Mouse (Mus musculus): ENCODE measurements around the gene Cd24a. TPM values are rescaled to one million over a fixed set of nuclear protein-coding genes. Genes with fewer than 3 reads are reported as not detected.
A peak's percentile ranks its signal among the peaks of the same experiment; 100 is the strongest.

The Cd24a gene
- 6,032 and 6,430 TPM in 2 replicates for total RNA-seq (2015; ENCODE audit: low replicate concordance)
- total RNA-seq (2017; ENCODE audit: low replicate concordance): 6,106 and 7,183 TPM in 2 replicates

DNA sequence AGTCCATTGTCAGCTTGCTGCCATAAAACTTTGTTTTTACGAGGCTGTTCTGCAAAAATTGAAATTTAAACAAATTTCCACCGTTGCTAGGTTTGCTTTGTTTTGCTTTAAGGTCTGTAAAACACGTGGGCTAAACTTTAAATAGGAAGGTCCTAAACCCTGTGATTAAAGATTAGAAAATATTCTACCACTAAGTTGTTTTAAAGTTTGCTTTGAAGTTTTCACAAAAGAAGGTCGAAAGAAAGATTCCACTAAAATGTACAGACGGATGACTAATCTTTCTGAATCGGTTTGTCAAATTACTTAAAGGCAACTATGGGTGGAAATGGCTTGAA lies at the start of gene Cd24a:
Gene Cd24a, plus strand, starts transcription at position 288 of the 335 bp plus-strand sequence.
- ATAC-seq (replicated peaks; ENCODE audit: low FRiP score, poor library complexity, severe bottlenecking): no peak

DNA sequence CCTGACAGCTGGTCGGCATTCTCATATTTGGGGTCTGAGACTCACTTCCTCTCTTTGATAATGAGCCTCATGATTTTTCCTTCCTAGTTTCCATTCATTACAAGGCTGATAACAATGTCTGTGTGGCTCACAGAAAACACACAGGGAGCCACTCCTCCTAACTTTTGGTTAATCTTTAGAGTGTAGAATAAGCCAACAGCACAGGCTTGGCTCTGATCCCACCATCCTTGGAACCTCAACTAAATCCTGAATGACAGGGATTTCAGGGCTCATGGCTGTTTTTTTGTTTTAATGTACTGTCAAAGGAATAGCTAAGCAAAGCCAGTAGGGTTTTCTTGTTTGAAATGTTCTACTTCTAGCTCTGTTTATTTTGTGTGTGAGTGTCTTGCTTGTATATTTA lies 43.7 kb upstream of the Cd24a start:
- no peak for ATAC-seq (replicated peaks; ENCODE audit: low FRiP score, poor library complexity, severe bottlenecking)

DNA sequence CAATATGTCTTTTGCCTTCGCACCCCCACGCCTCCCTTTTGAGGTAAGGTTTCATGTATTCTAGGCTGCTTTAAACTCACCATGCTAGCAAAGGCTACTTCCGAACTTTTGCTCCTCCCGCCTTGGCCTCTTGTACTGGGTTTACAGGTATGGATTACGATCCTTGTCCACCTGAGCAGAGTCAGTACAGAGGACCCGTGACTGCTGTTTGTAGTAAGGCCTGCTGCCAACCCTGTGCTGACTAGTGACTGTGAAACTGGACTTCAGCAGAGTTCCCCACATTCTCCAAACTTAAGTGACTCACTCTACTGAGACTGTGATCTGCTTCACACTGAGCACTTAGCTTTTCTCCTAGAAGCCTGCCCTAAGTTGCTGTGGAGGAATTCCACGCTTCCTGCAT lies 40.4 kb upstream of the Cd24a start:
- no peak for ATAC-seq (replicated peaks; ENCODE audit: low FRiP score, poor library complexity, severe bottlenecking)

DNA sequence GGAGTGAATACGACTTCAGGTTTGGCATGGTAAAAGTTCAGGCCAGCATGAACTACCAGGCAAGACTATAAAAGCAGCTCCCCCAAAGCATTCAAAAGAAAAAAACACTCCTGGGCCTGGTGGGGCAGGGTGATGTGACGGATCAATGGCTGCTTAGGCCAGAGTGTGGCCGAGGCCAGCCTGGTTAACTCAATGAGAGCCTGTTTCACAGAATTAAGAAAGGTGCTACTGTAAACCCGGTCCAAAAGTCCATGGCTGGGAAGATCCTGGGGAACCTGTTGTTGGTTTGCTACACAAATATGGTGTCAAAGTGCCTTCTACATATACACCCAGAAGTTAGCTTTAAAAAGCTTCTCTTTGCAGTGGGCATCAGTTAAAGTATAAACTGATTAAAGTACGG lies 39.3 kb upstream of the Cd24a start:
- no peak for ATAC-seq (replicated peaks; ENCODE audit: low FRiP score, poor library complexity, severe bottlenecking)

DNA sequence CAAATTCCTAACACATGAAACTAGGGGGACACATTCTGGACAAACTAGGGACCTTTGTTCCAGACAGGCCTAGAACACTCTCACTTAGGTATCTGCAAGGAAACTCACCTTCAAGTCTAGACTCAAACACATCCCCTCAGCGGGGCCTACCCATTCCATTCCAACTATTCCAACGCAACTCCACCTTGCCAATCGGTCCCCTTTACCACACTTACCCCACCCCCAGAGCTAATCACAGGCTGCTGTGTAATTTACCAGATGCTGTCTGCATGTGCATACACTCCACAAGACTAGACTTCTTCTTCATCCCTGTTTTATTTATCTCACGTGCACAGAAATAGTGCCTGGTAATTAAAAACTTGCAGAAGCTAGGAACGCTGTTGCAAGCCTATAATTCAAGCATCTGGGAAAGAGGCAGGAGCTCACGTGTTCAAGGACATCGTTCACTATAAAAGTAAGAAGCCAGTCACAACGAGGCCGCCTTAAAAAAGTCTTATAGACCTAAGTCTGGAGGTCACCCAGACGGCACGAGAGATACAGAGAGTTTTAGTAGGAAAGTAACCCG lies 38.3 kb upstream of the Cd24a start:
- no peak for ATAC-seq (replicated peaks; ENCODE audit: low FRiP score, poor library complexity, severe bottlenecking)

DNA sequence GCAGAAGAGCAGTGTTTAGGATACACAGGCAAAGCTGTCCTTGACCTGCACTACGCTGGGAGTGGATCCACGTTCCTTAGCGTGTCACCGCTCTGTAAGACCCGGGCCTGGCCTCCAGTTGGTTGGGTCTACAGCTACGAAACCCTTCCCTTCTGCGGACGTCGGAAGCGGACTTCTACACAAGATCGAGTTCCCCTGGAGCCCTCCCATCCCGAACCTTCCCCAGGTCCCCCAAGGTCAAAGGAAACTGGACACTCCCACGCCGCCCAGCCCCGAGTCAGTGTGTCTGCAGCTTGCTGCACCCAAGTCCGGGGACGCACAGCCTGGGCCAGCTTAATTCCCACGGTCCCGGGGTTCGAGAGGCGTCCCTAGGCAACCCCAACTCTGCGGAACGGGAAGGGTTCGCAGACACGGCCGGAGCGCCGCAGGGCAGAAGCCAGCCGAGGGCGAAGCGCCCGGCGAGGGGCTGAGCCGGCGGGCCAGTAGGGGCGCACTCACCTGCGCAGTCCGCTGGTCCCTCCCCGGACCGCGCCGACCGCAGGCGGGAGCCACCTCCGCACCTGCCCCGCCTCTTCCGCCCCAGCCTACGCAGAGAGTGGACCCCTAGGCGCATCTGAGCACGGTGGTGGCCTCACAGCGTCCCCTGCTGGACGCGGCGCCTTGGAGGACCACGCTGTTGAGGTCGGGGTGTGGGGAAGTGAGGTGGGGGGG lies 37.5 kb upstream of the Cd24a start, which contains the start of gene 1700021F05Rik:
Gene 1700021F05Rik, minus strand, starts transcription at position 553 of the 711 bp plus-strand sequence.
- peak; percentile 98 for ATAC-seq (replicated peaks; ENCODE audit: low FRiP score, poor library complexity, severe bottlenecking)

DNA sequence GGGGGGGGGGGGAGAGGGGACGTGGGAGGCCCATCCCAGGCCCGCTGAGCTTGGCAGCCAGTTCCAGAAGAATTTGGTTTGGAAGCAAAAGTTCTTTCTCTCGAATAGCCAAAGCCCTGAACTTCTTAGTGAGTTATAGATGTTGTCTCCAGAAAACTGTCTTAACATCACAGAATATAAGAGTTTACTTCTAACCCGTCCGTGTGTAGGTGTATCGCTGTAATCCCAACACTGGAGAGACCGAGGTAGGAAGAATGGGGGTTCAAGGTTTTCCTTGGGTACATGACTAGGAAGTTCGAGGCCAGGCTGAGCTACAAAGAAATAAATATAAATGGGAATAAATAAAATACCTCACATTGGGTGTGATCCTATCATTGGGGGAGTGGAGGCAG lies 36.9 kb upstream of the Cd24a start:
- ATAC-seq (replicated peaks; ENCODE audit: low FRiP score, poor library complexity, severe bottlenecking): no peak

DNA sequence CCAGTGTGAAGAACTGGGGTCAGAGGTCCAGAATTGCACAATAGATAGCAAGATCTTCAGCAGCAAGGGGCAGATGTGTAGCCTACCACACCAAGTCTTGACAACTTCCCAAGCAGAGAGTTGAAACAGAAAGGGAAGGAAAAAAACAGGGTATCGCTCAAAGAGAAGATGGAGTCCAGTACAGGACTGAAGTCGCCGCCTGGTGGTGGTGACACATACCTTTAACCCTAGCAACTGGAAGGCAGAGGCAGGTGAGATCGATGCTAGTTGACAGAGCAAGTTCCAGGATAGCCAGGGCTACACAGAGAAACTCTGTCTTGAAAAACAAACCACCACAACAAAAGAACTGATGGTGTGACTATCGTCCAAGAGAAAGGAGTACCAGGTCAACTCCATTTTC lies 28.7 kb upstream of the Cd24a start:
- no peak for ATAC-seq (replicated peaks; ENCODE audit: low FRiP score, poor library complexity, severe bottlenecking)

DNA sequence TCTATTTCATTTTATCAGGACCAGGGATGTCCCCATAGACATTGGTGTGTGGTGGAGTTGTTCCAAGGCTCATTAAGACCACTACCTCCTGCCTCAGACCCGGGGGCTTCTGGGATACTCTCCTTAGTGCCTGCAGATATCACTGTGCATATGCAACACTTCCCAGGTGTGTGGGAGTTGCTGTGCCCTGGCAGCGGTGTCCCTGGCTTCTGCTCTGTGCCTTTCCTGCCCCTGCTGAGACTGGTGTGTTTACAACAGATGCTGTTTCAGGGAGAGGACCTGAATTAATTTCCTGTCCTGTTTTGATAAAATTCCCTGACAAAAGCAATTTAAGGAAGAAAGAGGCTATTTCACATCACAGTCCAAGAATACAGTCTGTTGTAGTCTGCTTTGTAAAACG lies 27.2 kb upstream of the Cd24a start:
- ATAC-seq (replicated peaks; ENCODE audit: low FRiP score, poor library complexity, severe bottlenecking): no peak

DNA sequence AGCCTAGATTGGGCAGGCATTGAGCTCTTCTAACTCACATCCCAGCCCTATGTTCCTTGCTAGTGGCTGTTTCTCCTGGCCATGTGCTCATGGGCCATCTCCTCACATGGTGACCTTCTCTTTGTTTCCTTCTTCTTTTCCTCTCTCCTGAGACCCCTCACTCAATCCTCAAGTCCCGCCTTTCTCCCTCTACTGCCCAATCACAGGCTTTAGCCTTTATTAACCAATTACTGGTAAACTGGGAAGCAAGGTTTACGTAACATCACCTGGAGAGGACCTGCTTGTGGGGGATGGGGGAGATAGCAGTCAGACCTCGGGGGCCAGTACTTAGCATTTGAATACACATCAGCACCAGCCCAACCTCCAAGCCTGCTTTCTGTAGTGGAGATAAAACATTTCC lies 26.7 kb upstream of the Cd24a start:
- ATAC-seq (replicated peaks; ENCODE audit: low FRiP score, poor library complexity, severe bottlenecking): no peak

DNA sequence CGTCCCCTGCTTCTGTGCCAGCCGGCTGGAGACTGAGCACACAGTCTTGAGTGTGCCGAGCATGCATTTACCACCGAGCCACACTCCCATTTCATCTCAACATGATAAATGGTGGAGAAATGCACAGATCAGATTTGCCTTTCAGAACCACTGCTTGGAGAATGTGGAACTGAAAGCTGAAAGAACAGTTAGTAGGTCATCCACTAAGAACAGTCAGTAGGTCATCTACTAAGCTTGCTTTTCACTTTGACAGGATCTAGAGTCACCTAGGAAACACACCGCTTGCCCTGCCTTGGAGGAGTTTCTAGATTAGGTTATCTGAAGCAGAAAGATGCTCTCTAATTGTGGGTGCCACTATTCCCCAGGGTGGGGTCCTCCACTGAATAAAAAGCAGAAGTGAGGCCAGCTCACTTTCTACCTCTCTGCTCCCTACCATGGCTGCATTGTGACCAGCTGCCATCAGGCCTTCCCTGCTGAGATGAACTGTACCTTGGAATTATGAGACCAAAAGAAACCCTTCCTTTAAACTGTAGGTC lies 20.4 kb upstream of the Cd24a start:
- no peak for ATAC-seq (replicated peaks; ENCODE audit: low FRiP score, poor library complexity, severe bottlenecking)

DNA sequence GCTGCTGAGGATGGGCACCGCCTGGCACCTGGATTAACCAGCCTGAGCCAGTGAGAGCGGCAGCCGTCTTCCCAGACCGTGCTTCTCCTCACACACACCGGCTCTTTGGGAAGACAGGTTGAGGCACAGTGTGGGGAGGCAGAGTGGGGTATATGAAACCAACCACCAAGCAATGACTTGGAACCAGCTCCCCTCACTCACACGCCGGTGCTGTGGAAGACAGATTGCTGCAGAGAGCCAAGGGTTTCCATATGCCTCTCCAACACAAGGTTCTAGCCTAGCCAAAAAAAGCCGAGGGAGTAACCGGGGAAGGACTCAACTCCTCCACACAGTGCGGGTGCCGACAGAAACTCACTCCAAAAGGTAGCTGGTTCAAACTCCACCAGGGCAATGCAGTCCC lies 18.8 kb upstream of the Cd24a start:
- ATAC-seq (replicated peaks; ENCODE audit: low FRiP score, poor library complexity, severe bottlenecking): peak; percentile 34

DNA sequence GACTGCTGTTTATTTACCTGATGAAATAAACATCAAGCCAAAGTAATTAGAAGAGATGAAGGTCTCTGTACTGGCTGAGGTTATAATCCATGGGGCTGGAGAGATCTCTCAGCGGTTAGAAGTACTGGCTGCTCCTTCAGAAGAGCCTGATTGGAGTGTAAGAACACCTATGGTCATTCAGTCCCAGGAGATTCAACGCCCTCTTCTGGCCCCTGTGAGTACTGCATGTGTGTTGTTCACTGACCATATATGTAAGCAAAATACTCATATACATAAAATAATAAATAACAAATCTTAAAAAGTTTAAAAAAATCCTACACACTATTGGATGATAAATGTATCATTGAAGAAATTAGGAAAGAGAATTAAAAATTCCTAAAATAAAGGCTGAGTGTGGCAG lies 17.3 kb upstream of the Cd24a start:
- no peak for ATAC-seq (replicated peaks; ENCODE audit: low FRiP score, poor library complexity, severe bottlenecking)

DNA sequence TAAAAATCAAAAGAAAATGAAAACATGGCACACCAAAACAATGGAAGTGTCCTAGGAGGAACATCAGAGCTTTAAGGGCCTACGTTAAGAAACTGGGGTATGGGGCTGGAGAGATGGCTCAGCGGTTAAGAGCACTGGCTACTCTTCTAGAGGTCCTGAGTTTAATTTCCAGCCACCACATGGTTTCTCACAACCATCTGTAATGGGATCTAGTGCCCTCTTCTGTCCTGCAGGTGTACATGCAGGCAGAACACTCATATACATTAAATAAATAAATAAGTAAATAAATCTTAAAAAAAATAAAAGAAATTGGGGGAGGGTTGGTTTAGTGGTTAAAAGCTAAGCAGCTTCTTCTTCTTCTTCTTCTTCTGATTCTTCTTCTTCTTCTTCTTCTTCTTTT lies 16.8 kb upstream of the Cd24a start:
- ATAC-seq (replicated peaks; ENCODE audit: low FRiP score, poor library complexity, severe bottlenecking): no peak

DNA sequence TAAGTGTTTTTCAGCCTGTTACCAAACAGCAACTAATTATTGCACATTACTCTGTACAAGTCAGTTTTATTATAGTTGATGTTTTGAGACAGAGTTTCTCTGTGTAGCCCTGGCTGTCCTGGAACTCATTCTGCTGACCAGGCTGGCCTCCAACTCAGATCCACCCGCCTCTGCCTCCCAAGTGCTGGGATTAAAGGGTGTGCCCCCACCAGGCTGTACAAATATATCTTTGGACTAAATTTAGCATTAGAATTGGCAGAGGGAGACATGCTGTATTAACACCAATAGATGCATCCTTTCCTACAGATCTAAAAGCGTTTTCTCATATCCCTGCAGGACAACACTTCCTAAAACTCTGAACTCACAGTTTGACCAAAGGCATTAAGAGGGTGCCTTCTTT lies 3.7 kb upstream of the Cd24a start:
- ATAC-seq (replicated peaks; ENCODE audit: low FRiP score, poor library complexity, severe bottlenecking): no peak

DNA sequence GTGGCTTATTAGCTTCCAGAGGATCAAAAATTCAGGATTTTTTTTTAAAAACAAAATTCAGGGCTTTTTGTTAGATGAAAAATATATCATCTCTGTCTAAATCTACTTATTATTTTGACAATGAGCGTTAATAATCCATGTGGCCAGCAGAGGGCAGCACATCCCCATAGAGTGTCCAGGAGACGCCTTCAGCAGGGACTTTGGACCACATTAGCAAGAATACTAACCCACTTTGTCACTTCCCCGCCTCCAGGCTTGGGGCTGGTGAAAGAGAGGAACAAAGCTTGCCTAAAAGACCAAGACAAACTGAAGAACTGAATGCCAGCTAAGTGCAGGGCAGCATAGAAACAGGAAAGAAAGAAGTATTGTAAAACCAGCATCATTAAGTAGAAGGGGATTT lies 3.1 kb upstream of the Cd24a start:
- ATAC-seq (replicated peaks; ENCODE audit: low FRiP score, poor library complexity, severe bottlenecking): 0 out of 2 replicates have a peak, but pooled peaks have one; percentile 17

DNA sequence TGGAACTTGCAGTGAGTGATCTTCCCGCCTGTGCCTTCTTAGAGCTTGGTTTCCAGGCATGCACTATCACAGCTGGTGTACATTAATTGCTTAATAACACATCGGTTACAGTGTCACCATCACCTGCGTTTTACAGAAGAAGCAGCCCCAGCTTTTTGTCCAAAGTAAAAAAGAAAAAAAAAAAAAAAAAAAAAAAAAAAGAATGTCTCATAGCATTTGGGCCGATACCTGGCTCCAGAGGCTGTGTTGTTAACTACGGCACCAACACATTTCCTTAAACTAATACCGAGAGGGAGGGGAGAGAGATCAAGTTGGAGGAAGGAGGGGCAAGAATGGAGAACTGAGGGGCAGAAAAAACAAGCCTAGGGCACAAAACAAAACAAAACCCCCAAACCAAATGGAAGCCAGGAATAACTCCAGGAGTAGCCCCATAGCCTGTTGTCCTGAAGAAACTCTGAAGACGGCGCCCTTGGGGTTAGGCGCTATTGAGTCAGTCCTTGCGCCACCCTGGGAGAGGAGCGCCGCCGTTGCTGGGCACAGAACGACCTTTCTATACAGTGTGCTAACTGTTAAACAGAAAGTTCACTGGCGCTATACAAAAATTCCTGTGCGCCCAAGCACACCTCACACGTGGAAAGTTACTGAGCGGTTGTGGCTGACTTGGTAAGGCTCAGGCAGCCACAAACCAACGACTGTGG lies 636 bp upstream of the Cd24a start:
- peak; percentile 60 for ATAC-seq (replicated peaks; ENCODE audit: low FRiP score, poor library complexity, severe bottlenecking)

DNA sequence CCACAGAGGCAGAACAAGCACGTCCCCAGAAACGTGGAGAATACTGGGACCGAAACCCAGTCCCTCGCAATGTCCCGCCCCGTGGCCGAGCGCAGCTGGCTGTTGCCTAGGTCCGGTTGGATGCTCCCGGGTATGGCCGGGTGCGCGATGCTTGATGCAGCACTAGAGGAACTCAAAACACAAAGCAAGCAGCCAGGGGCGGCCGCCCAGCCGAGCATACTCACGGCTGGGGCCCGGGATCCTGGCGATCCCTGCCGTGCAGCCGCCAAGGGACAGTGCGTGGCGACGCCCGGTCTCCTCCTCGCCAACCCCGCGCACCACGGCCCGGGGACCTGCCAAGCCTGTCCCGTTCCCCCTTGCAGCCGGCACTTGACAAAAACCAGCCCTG lies 276 bp downstream of the Cd24a start:
- peak; percentile 49 for ATAC-seq (replicated peaks; ENCODE audit: low FRiP score, poor library complexity, severe bottlenecking)

DNA sequence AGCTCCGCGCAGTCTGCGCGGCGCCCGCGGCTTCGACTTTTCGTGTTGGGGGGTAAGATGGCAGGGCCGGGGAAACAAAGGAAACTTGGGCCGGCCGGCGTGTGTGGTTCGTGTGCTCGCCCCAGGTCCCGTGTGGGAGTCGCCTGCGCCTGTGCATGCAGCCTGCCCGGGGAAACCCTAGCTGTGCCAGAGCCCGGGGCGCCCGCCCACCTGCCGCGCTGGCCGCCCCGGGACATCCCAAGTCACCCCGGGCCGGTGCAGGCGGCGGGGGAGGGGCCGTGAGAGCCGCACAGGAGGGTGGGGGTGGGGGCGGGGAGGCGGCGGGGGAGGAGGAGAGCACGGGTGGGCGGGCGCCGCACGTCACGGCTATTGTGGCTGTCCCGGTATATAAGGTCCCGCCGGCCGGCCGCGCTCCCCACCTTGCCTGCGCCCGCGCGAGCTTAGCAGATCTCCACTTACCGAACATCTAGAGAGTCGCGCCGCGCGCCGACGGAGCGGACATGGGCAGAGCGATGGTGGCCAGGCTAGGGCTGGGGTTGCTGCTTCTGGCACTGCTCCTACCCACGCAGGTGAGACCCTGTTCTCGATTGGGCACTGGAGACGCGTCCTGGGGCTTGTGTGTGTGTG lies 783 bp downstream of the Cd24a start:
- peak; percentile 56 for ATAC-seq (replicated peaks; ENCODE audit: low FRiP score, poor library complexity, severe bottlenecking)
